Mouse (Mus musculus) E14TG2a.4 (cell line): ENCODE measurements at regions not wholly inside any gene's neighbourhood (a gene's known extent, or its start where the extent isn't known, plus 50 kb on each side); places are given as distances from the start of the nearest gene placed in this dataset.

Experiments used
- H3K27me3 ChIP-seq: 2 replicates; pipeline ENCODE4 v1.6.1; 2014; ENCODE audit warnings: low read length, control low read depth; ENCODE audit not compliant: insufficient read depth
- H3K36me3 ChIP-seq: 2 replicates; pipeline ENCODE4 v1.6.1; 2014; ENCODE audit warnings: low read length, control low read depth; ENCODE audit not compliant: insufficient read depth
- H3K4me1 ChIP-seq: replicated peaks from 2 replicates; pipeline ENCODE4 v1.6.1; 2014; ENCODE audit warnings: low read depth, low read length, control low read depth
- H3K4me3 ChIP-seq: replicated peaks from 2 replicates; pipeline ENCODE4 v1.5.1; 2014; ENCODE audit warnings: mild to moderate bottlenecking, low read length
- H3K9me3 ChIP-seq: 2 replicates; pipeline ENCODE4 v1.6.1; 2014; ENCODE audit warnings: low read length, control low read depth
- CTCF ChIP-seq: conservative IDR thresholded peaks from 2 replicates; pipeline ENCODE4 v1.5.1; 2014; ENCODE audit warnings: low read length
- NANOG ChIP-seq: IDR thresholded peaks from 2 replicates; pipeline ENCODE4 v1.6.1; 2014; ENCODE audit warnings: borderline replicate concordance, low read length, mixed read lengths
- POU5F1 ChIP-seq: IDR thresholded peaks from 2 replicates; pipeline ENCODE4 v1.6.1; 2014; ENCODE audit warnings: low read length, borderline replicate concordance

DNA sequence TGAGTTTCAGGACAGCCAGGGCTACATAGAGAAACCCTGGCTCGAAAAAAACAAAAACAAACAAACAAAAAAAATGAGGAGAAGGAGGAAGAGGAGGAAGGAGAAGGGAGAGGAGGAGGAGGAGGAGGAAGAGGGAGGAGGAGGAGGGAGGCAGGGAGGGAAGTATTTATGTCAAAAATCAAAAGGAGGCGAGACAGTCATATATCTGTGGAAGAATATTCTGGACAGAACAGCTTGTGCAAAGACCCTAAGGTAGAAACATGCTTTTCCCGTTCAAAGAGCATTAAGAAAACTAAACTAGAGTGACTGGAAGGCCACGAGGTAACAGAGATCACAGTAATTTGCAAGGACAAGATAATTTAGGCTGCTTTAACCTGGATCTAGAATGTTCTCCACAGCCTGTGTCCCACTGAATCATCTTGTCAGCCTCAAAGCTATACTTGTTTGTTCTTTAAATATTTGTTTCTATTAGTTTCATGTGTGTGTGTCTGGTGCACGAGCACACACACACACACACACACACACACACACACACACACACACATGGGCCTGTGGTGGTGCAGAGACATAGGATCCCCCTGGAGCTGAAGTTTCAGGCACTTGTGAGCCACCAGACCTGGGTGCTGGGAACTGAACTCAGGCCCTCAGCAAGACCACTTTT lies 50.5 kb upstream of the Cpsf6 start:
- H3K36me3 ChIP-seq, result no peaks in the 10 kb centered on the region
- H3K27me3 ChIP-seq, result peaks cover 24% of the 10 kb centered on the region
- TF ChIP-seq POU5F1 (no peak), CTCF (no peak), NANOG (no peak)
- no peak overlapping the region for H3K4me3 ChIP-seq
- H3K4me1 ChIP-seq, result peaks cover 22% of the 10 kb centered on the region
- no peaks in the 10 kb centered on the region for H3K9me3 ChIP-seq

DNA sequence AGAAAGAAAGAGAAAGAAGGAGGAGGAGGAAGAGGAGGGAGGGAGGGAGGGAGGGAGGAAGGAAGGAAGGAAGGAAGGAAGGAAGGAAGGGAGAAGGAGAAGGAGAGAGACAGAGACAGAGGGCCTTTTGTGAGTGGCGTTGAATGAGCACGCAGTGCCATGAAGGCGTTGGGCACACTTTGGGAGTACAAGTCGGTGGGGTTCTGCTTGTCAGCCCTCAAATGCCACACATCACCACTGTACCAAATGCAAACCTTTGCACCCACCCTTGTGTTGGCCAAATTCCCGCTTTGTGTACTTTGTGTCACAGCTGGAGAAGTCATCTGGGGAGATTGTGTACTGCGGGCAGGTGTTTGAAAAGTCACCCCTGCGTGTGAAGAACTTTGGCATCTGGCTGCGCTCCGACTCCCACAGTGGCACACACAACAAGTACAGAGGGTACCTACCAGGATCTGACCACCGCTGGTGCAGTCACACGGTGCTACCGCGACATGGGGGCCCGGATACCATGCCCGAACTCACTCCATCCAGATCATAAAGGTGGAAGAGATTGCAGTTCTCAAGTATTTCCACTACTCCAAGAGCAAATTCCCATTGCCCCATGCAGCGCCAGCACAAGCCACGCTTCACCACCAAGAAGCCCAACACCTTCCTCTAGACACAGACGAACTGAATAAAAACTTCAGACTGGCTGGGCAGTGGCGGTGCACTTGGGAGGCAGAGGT lies 49.8 kb upstream of the Cpsf6 start:
- Histone ChIP-seq H3K4me3 (no peak overlapping the region), H3K27me3 (peaks cover 18% of the 10 kb centered on the region), H3K36me3 (no peaks in the 10 kb centered on the region), H3K9me3 (no peaks in the 10 kb centered on the region), H3K4me1 (peaks cover 15% of the 10 kb centered on the region)
- TF ChIP-seq CTCF, result no peak
- no peak for TF ChIP-seq NANOG
- no peak for TF ChIP-seq POU5F1
